Mouse (Mus musculus): ENCODE measurements around the gene Sh2d6. TPM values are rescaled to one million over a fixed set of nuclear protein-coding genes. Genes with fewer than 3 reads are reported as not detected.
"Not testable (repeated sequence)": the region's sequence is repeated elsewhere in the genome, so short reads cannot be mapped to it uniquely, and the experiment has no call there.

The Sh2d6 gene
- polyA plus RNA-seq, 1 experiment from 2014 or later, result not detected

DNA sequence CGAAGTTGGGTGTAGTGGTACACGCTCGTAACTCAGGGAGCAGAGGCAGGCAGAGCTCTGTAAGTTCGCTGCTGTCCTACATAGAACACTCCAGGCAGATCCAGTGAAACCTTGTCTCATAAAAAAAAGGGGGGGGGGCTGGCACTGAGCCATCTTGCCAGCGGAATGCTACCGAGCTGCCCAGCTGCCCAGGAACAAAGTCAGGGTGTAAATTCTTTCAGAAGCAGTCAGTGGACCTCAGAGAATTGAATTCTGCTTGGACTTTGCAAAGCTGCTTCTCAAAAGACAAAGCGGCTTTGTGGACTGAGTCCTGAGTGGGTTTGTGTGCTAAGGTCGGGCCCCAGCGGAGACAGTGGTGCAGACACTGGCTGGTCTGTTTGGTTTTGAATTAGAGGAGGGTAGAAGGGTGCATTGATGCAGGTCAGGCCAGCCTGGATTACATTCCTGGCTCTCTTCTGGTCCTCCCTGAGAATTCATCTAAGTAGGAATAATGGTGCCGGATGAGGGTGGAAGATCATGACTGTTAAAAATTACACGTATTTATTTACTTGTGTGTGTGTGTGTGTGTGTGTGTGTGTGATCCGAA lies 21.9 kb upstream of the Sh2d6 start:
- H3K36me3 ChIP-seq (replicated peaks; ENCODE audit: insufficient read depth, low read length), result no peaks in the 10 kb centered on the region
- ATAC-seq (no peak), DNase-seq (no peak)
- no peaks in the 10 kb centered on the region for H3K9me3 ChIP-seq (ENCODE audit: low read length)
- H3K27me3 ChIP-seq (ENCODE audit: insufficient read depth, low read length), result no peaks in the 10 kb centered on the region
- no peak for TF ChIP-seq EP300 (IDR thresholded peaks at IDR 0.05; ENCODE audit: low read depth)
- no peak for TF ChIP-seq CTCF (IDR thresholded peaks at IDR 0.05; ENCODE audit: low read depth)
- 0 out of 2 replicates have a peak overlapping the region, but pooled peaks have one; percentile 75 for H3K4me2 ChIP-seq (ENCODE audit: low read depth, low read length)
- 84% methylated on average over 12 of the region's 12 CpGs for WGBS (ENCODE audit: insufficient replicate concordance)
- H3K4me3 ChIP-seq (ENCODE audit: low read depth, low read length), result no peak overlapping the region
- no peak overlapping the region for H3K27ac ChIP-seq (ENCODE audit: low read depth)
- peaks cover 13% of the 10 kb centered on the region; the same call in 1 of the 2 replicates for H3K4me1 ChIP-seq (ENCODE audit: insufficient read depth)
- no peak overlapping the region for H3K9ac ChIP-seq (replicated peaks)

GRCm38 (mm10) chr6:72538562-72539031 lies 17.1 kb upstream of the Sh2d6 start:
- Histone ChIP-seq H3K4me1 (ENCODE audit: insufficient read depth) (peaks cover 13% of the 10 kb centered on the region; the same call in 1 of the 2 replicates), H3K27ac (ENCODE audit: low read depth) (0 out of 2 replicates have a peak overlapping the region, but pooled peaks have one; percentile 30), H3K36me3 (replicated peaks; ENCODE audit: insufficient read depth, low read length) (no peaks in the 10 kb centered on the region), H3K9ac (replicated peaks) (peak overlapping the region; percentile 68), H3K27me3 (ENCODE audit: insufficient read depth, low read length) (no peaks in the 10 kb centered on the region), H3K4me2 (ENCODE audit: low read depth, low read length) (peak overlapping the region; percentile 75), H3K4me3 (ENCODE audit: low read depth, low read length) (peak overlapping the region; percentile 50), H3K9me3 (ENCODE audit: low read length) (no peaks in the 10 kb centered on the region)
- WGBS (ENCODE audit: insufficient replicate concordance), result under 1% methylated on average over 16 of the region's 16 CpGs
- DNase-seq, result peak; percentile 85
- peak; percentile 99 for ATAC-seq
- TF ChIP-seq EP300 (IDR thresholded peaks at IDR 0.05; ENCODE audit: low read depth) (no peak), CTCF (IDR thresholded peaks at IDR 0.05; ENCODE audit: low read depth) (peak; percentile 31; the same call in 1 of the 2 replicates)

GRCm38 (mm10) chr6:72537998-72538500 lies 16.5 kb upstream of the Sh2d6 start:
- Histone ChIP-seq H3K9me3 (ENCODE audit: low read length) (no peaks in the 10 kb centered on the region), H3K4me2 (ENCODE audit: low read depth, low read length) (peak overlapping the region; percentile 75), H3K27ac (ENCODE audit: low read depth) (0 out of 2 replicates have a peak overlapping the region, but pooled peaks have one; percentile 30), H3K4me3 (ENCODE audit: low read depth, low read length) (peak overlapping the region; percentile 50), H3K36me3 (replicated peaks; ENCODE audit: insufficient read depth, low read length) (no peaks in the 10 kb centered on the region), H3K27me3 (ENCODE audit: insufficient read depth, low read length) (no peaks in the 10 kb centered on the region), H3K9ac (replicated peaks) (peak overlapping the region; percentile 68), H3K4me1 (ENCODE audit: insufficient read depth) (peaks cover 13% of the 10 kb centered on the region; the same call in 1 of the 2 replicates)
- 57% methylated on average over 10 of the region's 10 CpGs for WGBS (ENCODE audit: insufficient replicate concordance)
- ATAC-seq, result peak; percentile 5; the same call in 1 of the 2 replicates
- DNase-seq, result no peak
- no peak for TF ChIP-seq EP300 (IDR thresholded peaks at IDR 0.05; ENCODE audit: low read depth)
- no peak for TF ChIP-seq CTCF (IDR thresholded peaks at IDR 0.05; ENCODE audit: low read depth)

DNA sequence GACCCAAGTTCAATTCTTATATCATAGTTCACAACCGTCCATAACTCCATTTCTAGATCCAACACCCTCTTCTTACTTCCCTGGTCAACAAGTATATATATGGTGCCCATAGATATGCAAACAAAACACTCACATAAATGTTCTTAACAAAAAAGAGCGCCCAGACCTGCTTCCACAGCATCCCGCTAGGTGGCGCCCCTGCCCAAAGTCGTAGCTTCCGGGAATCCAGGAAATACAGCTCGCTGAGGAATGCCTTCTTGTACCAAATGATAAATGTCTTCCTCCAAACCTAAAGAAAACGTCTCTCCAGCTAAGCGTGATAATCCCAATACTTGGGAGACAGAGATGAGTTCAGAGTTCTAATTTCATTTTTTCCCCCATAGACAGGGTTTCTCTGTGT lies 13.7 kb upstream of the Sh2d6 start:
- 4% methylated on average over 9 of the region's 9 CpGs for WGBS (ENCODE audit: insufficient replicate concordance)
- Histone ChIP-seq H3K36me3 (replicated peaks; ENCODE audit: insufficient read depth, low read length) (no peaks in the 10 kb centered on the region), H3K4me3 (ENCODE audit: low read depth, low read length) (0 out of 2 replicates have a peak overlapping the region, but pooled peaks have one; percentile 2), H3K27ac (ENCODE audit: low read depth) (no peak overlapping the region), H3K9me3 (ENCODE audit: low read length) (no peaks in the 10 kb centered on the region), H3K4me2 (ENCODE audit: low read depth, low read length) (peak overlapping the region; percentile 50), H3K9ac (replicated peaks) (no peak overlapping the region), H3K4me1 (ENCODE audit: insufficient read depth) (peaks cover 9% of the 10 kb centered on the region; the same call in 1 of the 2 replicates), H3K27me3 (ENCODE audit: insufficient read depth, low read length) (no peaks in the 10 kb centered on the region)
- TF ChIP-seq EP300 (IDR thresholded peaks at IDR 0.05; ENCODE audit: low read depth), result no peak
- peak; percentile 94 for TF ChIP-seq CTCF (IDR thresholded peaks at IDR 0.05; ENCODE audit: low read depth)
- ATAC-seq, result no peak
- peak; percentile 88 for DNase-seq

GRCm38 (mm10) chr6:72534035-72534809 lies 12.7 kb upstream of the Sh2d6 start:
- Histone ChIP-seq H3K4me2 (ENCODE audit: low read depth, low read length) (no peak overlapping the region), H3K9me3 (ENCODE audit: low read length) (no peaks in the 10 kb centered on the region), H3K27ac (ENCODE audit: low read depth) (no peak overlapping the region), H3K4me1 (ENCODE audit: insufficient read depth) (peaks cover 9% of the 10 kb centered on the region; the same call in 1 of the 2 replicates), H3K4me3 (ENCODE audit: low read depth, low read length) (no peak overlapping the region), H3K36me3 (replicated peaks; ENCODE audit: insufficient read depth, low read length) (no peaks in the 10 kb centered on the region), H3K27me3 (ENCODE audit: insufficient read depth, low read length) (no peaks in the 10 kb centered on the region), H3K9ac (replicated peaks) (no peak overlapping the region)
- DNase-seq (peak; percentile 69), ATAC-seq (no peak; the same call in 1 of the 2 replicates)
- WGBS (ENCODE audit: insufficient replicate concordance), result 43% methylated on average over 9 of the region's 9 CpGs
- TF ChIP-seq EP300 (IDR thresholded peaks at IDR 0.05; ENCODE audit: low read depth), result no peak
- TF ChIP-seq CTCF (IDR thresholded peaks at IDR 0.05; ENCODE audit: low read depth), result peak; percentile 98

DNA sequence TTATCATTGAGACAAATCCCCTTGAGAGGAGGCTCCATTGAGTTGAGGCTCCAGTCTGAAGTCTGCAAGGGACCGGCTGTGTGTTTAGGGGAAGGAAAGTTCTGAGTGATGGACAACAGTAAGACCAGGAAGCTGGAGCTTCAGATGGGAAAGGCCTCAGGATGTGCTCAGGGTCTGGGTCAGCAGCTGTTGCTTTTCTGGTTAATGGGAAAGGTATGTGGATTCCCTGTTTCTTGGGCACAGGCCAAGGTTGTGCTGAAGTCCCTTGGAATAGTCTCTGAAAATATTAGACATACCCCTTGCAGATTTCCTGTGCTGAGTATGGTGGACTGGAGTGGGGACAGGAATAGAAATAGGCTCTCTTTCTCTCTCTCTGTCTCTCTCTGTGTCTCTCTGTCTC lies 12.0 kb upstream of the Sh2d6 start:
- WGBS (ENCODE audit: insufficient replicate concordance), result 32% methylated on average over 1 of the region's 1 CpGs
- not testable (repeated sequence) for H3K9me3 ChIP-seq (ENCODE audit: low read length); H3K36me3 ChIP-seq (replicated peaks; ENCODE audit: insufficient read depth, low read length); H3K27ac ChIP-seq (ENCODE audit: low read depth); H3K4me1 ChIP-seq (ENCODE audit: insufficient read depth); H3K4me2 ChIP-seq (ENCODE audit: low read depth, low read length); H3K4me3 ChIP-seq (ENCODE audit: low read depth, low read length); ATAC-seq; H3K27me3 ChIP-seq (ENCODE audit: insufficient read depth, low read length); H3K9ac ChIP-seq (replicated peaks); DNase-seq

Data from liver, postnatal 0 days (tissue).